Mouse (Mus musculus) heart, embryonic 10.5 days (tissue): ENCODE data around the gene Pagr1a. TPM values are rescaled to one million over a fixed set of nuclear protein-coding genes. Genes with fewer than 3 reads are reported as not detected.

ENCODE experiments used
- DNase-seq: peaks from one replicate; pipeline ENCODE4 v3.0.0-alpha.2; 2017; ENCODE audit warnings: low spot score
- H3K27ac ChIP-seq: fragments of 300-500 bp; sonication (generic); 2 replicates; pipeline ENCODE4 v1.5.1; 2016; ENCODE audit warnings: mild to moderate bottlenecking
- H3K27me3 ChIP-seq: fragments of 300-500 bp; sonication (generic); 2 replicates; pipeline ENCODE4 v1.6.1; 2016; ENCODE audit warnings: mild to moderate bottlenecking; ENCODE audit not compliant: poor library complexity, insufficient read depth, severe bottlenecking
- H3K36me3 ChIP-seq: fragments of 300-500 bp; sonication (generic); 2 replicates; pipeline ENCODE4 v1.6.1; 2016; ENCODE audit warnings: mild to moderate bottlenecking, moderate library complexity
- H3K4me1 ChIP-seq: fragments of 300-500 bp; sonication (generic); 2 replicates; pipeline ENCODE4 v1.6.1; 2016; ENCODE audit warnings: mild to moderate bottlenecking
- H3K4me3 ChIP-seq: fragments of 300-500 bp; sonication (generic); 2 replicates; pipeline ENCODE4 v1.5.1; 2016; ENCODE audit warnings: mild to moderate bottlenecking, moderate library complexity
- H3K9me3 ChIP-seq: fragments of 300-500 bp; sonication (generic); 2 replicates; pipeline ENCODE4 v1.6.1; 2016; ENCODE audit warnings: mild to moderate bottlenecking, moderate library complexity
- WGBS: fragments of 180-500 bp; shearing (Covaris S2); methylation state at CpG from one replicate; pipeline ENCODE4 v1.1.7; 2016; 5-methylcytosine and 5-hydroxymethylcytosine counted together
- microRNA-seq: library from miRNA; unstranded; fragments of <30 nt; microRNA quantifications from one replicate; pipeline ENCODE4, GENCODE M21; 2017
- polyA plus RNA-seq: library from polyadenylated mRNA; unstranded; fragments of >200 nt; fragmentation: Nextera tagmentation; extraction: Ambion mirVana; gene quantifications from 2 replicates; pipeline ENCODE4 v1.2.1, GENCODE M21; 2016

The Pagr1a gene
- polyA plus RNA-seq, 1 experiment from 2014 or later = 99.6 TPM

DNA sequence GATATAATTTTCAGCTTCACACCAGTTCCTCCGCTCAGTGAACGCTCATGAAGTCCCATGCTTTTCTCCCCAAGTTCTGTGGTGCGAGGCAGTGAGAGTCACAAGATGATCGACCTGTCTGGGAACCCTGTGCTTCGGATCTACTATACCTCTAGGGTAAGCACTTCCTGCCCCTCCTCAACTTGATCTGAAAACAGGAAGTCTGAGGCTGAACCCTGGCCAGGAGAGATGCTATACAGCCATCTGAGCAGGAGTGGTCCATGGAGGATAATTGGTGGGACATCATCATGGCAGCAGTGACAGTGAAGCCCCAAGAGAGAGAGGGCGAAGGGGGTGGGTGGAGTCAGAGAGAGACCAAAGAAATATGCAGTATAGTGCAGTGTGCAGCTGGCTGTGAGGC, 38.3 kb downstream of the Pagr1a start:
- Histone ChIP-seq H3K4me1 (peaks cover 16% of the 10 kb centered on the region), H3K9me3 (no peaks in the 10 kb centered on the region), H3K27me3 (no peaks in the 10 kb centered on the region), H3K36me3 (peaks cover 36% of the 10 kb centered on the region), H3K27ac (no peak overlapping the region), H3K4me3 (no peak overlapping the region)
- WGBS = 89% methylated on average over 6 of the region's 6 CpGs
- DNase-seq = no peak

DNA sequence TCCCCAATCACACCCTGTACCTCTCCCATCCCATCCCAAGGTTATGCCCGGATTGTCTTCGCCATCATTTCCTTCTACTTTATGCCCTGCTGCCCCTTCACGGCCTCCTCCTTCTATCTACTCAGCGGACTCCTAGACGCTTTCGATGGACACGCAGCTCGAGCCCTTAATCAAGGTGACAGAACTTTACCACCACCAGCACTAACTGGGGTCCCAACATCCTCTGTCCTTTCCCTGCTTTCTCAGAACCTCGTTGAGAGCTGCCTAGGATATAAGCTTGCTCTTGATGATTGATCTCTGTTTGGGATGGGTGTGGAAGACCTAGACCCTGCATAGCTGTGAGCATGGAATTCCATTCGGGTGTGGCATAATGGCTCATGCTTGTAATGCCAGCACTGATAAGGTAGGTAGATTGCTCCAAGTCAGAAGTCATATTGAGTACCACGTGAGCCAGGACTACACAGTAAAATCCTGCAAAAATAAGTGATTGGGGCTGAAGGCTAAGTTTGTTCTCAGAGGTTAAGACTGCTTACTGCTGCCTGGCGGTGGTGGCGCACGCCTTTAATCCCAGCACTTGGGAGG, 40.2 kb downstream of the Pagr1a start:
- Histone ChIP-seq H3K4me3 (peak overlapping the region; percentile 91), H3K27me3 (no peaks in the 10 kb centered on the region), H3K36me3 (peaks cover 36% of the 10 kb centered on the region), H3K4me1 (peaks cover 16% of the 10 kb centered on the region), H3K27ac (peak overlapping the region; percentile 96), H3K9me3 (no peaks in the 10 kb centered on the region)
- no peak for DNase-seq
- 25% methylated on average over 14 of the region's 14 CpGs for WGBS

DNA sequence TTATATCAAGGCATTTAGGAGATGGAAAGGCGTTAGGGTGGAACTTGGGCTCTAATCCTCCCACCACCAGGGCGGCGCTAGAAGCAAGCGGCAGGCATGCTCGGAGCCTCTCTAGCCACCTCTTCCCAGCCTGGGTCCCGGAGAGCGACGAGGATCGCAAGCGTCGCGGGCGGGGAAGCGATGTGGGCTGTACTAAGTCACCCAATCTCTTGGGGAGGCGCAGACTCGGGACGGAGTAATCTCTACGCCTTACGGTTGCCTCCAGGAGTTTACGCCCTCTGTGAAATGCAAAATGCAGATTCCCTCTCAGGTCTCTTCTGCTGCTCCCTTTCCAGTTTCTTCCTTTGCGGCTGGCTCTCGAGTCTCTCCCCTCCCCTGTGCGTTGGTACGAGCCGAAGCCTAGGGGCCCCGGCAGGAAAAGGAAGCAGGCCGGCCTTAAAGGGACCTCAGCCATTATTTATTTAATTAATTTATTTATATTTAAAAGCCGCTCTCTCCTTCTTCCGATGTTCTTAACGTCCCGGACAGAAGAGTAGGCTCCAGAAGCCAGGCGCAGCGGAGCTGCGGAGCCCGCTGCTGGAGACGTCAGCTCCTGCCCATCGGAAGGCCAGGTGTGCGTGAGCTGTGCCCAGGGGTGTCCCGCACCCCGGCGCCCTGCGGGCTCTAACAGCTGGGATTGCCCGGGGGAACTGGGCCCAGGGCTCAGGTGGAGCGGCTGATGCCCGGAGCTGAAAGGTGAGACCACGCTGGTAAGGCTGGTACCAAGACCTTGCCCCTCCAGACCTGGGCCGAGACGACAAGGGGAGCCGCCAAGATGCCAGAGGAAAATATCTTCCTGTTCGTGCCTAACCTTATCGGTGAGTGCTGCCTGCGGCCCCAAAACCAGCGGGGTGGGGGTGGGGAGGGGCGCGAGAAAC, 40.9 kb downstream of the Pagr1a start, which contains the start of gene Cdiptos:
Gene Cdiptos, minus strand, starts transcription at position 149 of the 917 bp plus-strand sequence.
- DNase-seq = peak; percentile 98
- no peaks in the 10 kb centered on the region for H3K9me3 ChIP-seq
- H3K4me3 ChIP-seq = peak within 1 kb of the TSS; percentile 91
- WGBS = under 1% methylated on average over 55 of the region's 55 CpGs
- H3K27ac ChIP-seq = peak within 1 kb of the TSS; percentile 96
- H3K4me1 ChIP-seq = peaks cover 16% of the 10 kb centered on the region
- no peaks in the 10 kb centered on the region for H3K27me3 ChIP-seq
- peaks cover 35% of the 10 kb centered on the region for H3K36me3 ChIP-seq

DNA sequence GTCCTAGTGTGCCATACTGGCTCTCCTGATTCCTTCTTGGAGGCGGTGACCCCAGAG, 41.4 kb downstream of the Pagr1a start, which contains the start of gene Cdipt:
Gene Cdipt, plus strand, starts transcription at position 22 of the 57 bp plus-strand sequence.
- Histone ChIP-seq H3K36me3 (peaks cover 30% of the 10 kb centered on the region), H3K4me1 (peaks cover 16% of the 10 kb centered on the region), H3K27ac (peak within 1 kb of the TSS; percentile 96), H3K4me3 (peak within 1 kb of the TSS; percentile 91), H3K9me3 (no peaks in the 10 kb centered on the region), H3K27me3 (no peaks in the 10 kb centered on the region)
- DNase-seq = no peak
- WGBS = 4% methylated on average over 1 of the region's 1 CpGs

DNA sequence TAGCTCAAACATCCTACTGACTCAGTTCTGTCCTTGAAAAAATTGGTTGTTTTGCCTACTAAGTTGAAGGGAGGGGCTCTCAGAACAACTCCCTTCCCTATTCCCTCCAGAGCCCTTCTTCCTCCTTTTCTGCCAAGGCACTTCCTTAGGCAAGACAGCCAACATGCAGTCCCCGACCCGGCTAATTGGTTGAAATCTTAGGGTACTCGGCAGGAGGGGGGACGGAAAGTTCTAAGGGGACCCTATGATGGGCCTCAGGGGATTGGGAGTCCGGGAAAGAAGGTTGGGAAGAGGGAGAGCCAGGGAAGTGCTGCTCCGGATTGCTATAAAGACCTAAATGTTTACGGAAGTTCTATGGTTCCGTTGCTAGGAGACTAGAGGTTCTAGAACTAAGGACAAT, 41.7 kb downstream of the Pagr1a start:
- peaks cover 29% of the 10 kb centered on the region for H3K36me3 ChIP-seq
- peaks cover 16% of the 10 kb centered on the region for H3K4me1 ChIP-seq
- DNase-seq = no peak
- H3K4me3 ChIP-seq = peak overlapping the region; percentile 91
- whole genome bisulfite sequencing = 7% methylated on average over 8 of the region's 8 CpGs
- H3K27ac ChIP-seq = peak overlapping the region; percentile 96
- H3K9me3 ChIP-seq = no peaks in the 10 kb centered on the region
- no peaks in the 10 kb centered on the region for H3K27me3 ChIP-seq

DNA sequence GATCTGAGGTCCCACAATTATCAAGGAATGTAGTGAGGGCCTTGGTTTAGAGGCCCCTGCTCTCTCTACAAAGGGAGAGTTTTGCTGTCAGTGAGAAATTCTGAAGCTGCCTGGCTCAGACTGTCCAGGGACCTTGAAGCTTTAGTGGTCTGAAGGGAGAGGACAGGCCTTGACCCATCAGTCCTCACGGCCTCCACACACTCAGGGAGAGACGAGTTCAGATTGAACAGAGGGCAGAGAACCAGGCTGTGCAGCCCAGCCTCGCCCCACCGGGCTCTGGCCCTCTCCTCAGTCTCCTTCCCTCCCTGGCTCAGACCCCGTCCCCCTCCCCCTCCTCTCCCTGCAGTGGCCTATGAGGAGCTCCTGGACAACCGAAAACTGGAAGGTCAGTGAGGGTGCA, 49.8 kb downstream of the Pagr1a start:
- Histone ChIP-seq H3K4me3 (no peak overlapping the region), H3K27ac (no peak overlapping the region), H3K36me3 (no peaks in the 10 kb centered on the region), H3K4me1 (peaks cover 11% of the 10 kb centered on the region; the same call in 1 of the 2 replicates), H3K9me3 (no peaks in the 10 kb centered on the region), H3K27me3 (peaks cover 24% of the 10 kb centered on the region)
- WGBS = 53% methylated on average over 6 of the region's 6 CpGs
- no peak for DNase-seq

DNA sequence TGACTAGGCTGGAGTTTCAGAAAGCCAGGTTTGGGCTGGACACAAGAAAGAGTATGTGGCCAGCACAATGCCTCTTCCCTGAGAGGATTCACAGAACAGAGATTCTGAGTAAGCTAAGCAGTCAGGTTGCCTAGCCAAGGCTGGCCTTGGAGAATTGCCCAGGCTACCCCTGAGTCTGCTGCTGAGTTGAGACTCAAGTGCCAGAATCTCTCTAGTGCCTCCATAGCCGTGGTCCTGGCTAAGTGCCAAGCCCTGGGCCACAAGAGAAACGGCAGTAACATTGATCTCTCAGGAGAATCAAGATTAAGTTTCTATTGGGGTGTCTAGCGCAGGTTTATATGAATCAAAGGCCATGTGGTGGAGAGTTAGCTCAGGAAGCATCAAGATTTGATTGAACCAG, 51.6 kb downstream of the Pagr1a start:
- Histone ChIP-seq H3K9me3 (no peaks in the 10 kb centered on the region), H3K4me3 (no peak overlapping the region), H3K4me1 (peaks cover 11% of the 10 kb centered on the region; the same call in 1 of the 2 replicates), H3K27me3 (peaks cover 42% of the 10 kb centered on the region), H3K27ac (no peak overlapping the region), H3K36me3 (no peaks in the 10 kb centered on the region)
- DNase-seq = no peak
- 72% methylated on average over 3 of the region's 3 CpGs for WGBS

Small RNA genes within 50 kb of the gene (microRNA-seq; reads per million reads assigned to microRNA genes)
- gene Gm44343 = not detected

Other genes with a start within 250 kb of the Pagr1a start
- 43.4 and 66.0 TPM in 2 replicates for gene Ypel3, start 240.4 kb downstream of the Pagr1a start, polyA plus RNA-seq
- 0.23 and 0.53 TPM in 2 replicates for gene Tbx6, start 235.9 kb downstream of the Pagr1a start, polyA plus RNA-seq
- 233 and 325 TPM in 2 replicates for gene Ppp4c, start 224.9 kb downstream of the Pagr1a start, polyA plus RNA-seq
- gene Fam57b, start 219.7 kb downstream of the Pagr1a start, polyA plus RNA-seq = 0.06 and 0.38 TPM in 2 replicates
- not detected in 2 replicates for gene 4930451I11Rik, start 185.7 kb downstream of the Pagr1a start, polyA plus RNA-seq
- gene Doc2a, start 169.9 kb downstream of the Pagr1a start, polyA plus RNA-seq = 0.28 and 0.64 TPM in 2 replicates
- 31.1 and 35.0 TPM in 2 replicates for gene Hirip3, start 155.4 kb downstream of the Pagr1a start, polyA plus RNA-seq
- gene Ino80e, start 155.0 kb downstream of the Pagr1a start, polyA plus RNA-seq = 79.1 and 92.0 TPM in 2 replicates
- gene Taok2, start 132.6 kb downstream of the Pagr1a start, polyA plus RNA-seq = 33.2 and 39.2 TPM in 2 replicates
- gene Tmem219, start 94.4 kb downstream of the Pagr1a start, polyA plus RNA-seq = 18.6 and 20.7 TPM in 2 replicates
- 15.5 and 21.3 TPM in 2 replicates for gene Kctd13, start 88.5 kb downstream of the Pagr1a start, polyA plus RNA-seq
- gene Asphd1, start 67.8 kb downstream of the Pagr1a start, polyA plus RNA-seq = not detected in 2 replicates
- gene Sez6l2, start 66.8 kb downstream of the Pagr1a start, polyA plus RNA-seq = 0.15 and 0.35 TPM in 2 replicates
- gene Cdipt, start 41.4 kb downstream of the Pagr1a start, polyA plus RNA-seq = 87.4 and 89.3 TPM in 2 replicates
- gene Cdiptos, start 41.3 kb downstream of the Pagr1a start, polyA plus RNA-seq = 1.3 and 1.5 TPM in 2 replicates
- gene Mvp, start 2.7 kb downstream of the Pagr1a start, polyA plus RNA-seq = 8.4 and 9.9 TPM in 2 replicates
- 0.41 TPM in 1 of 2 replicates, not detected in the other for gene Pagr1b, start 868 bp downstream of the Pagr1a start, polyA plus RNA-seq
- gene Gm42742, start 3.7 kb upstream of the Pagr1a start, polyA plus RNA-seq = 20.6 and 46.6 TPM in 2 replicates
- 2.4 and 3.2 TPM in 2 replicates for gene Prrt2, start 3.9 kb upstream of the Pagr1a start, polyA plus RNA-seq
- gene Maz, start 9.7 kb upstream of the Pagr1a start, polyA plus RNA-seq = 41.5 and 66.9 TPM in 2 replicates
- gene Kif22, start 25.1 kb upstream of the Pagr1a start, polyA plus RNA-seq = 110 and 145 TPM in 2 replicates
- gene Zg16, start 70.0 kb upstream of the Pagr1a start, polyA plus RNA-seq = not detected in 2 replicates
- gene AI467606, start 74.0 kb upstream of the Pagr1a start, polyA plus RNA-seq = 0.73 and 1.0 TPM in 2 replicates
- 7.2 and 14.5 TPM in 2 replicates for gene Qprt, start 104.9 kb upstream of the Pagr1a start, polyA plus RNA-seq
- gene Spn, start 120.5 kb upstream of the Pagr1a start, polyA plus RNA-seq = 0.06 and 0.50 TPM in 2 replicates
- gene Cd2bp2, start 178.7 kb upstream of the Pagr1a start, polyA plus RNA-seq = 49.1 and 61.0 TPM in 2 replicates
- 26.4 and 28.3 TPM in 2 replicates for gene Tbc1d10b, start 191.1 kb upstream of the Pagr1a start, polyA plus RNA-seq
- 40.4 and 51.1 TPM in 2 replicates for gene Mylpf, start 191.5 kb upstream of the Pagr1a start, polyA plus RNA-seq
- gene Zfp553, start 215.7 kb upstream of the Pagr1a start, polyA plus RNA-seq = 30.5 and 42.9 TPM in 2 replicates
- gene Sept1, start 215.8 kb upstream of the Pagr1a start, polyA plus RNA-seq = 21.2 and 25.4 TPM in 2 replicates
- 41.3 and 44.6 TPM in 2 replicates for gene Zfp771, start 226.9 kb upstream of the Pagr1a start, polyA plus RNA-seq
- 222 and 262 TPM in 2 replicates for gene Dctpp1, start 243.4 kb upstream of the Pagr1a start, polyA plus RNA-seq